Mouse (Mus musculus): Measurements from ENCODE around the gene Msl2. TPM values are rescaled to one million over a fixed set of nuclear protein-coding genes. Genes with fewer than 3 reads are reported as not detected.

Msl2 gene
- polyA plus RNA-seq, 1 experiment from 2014 or later, result 2.6 TPM

- Histone ChIP-seq H3K9ac (ENCODE audit: low read depth, low read length) (no peak overlapping the region), H3K36me3 (ENCODE audit: control insufficient read depth, insufficient read depth, low read length) (no peaks in the 10 kb centered on the region), H3K4me1 (ENCODE audit: control insufficient read depth, insufficient read depth, low read length) (peaks cover 19% of the 10 kb centered on the region), H3K27me3 (replicated peaks; ENCODE audit: control insufficient read depth, insufficient read depth, low read length) (no peaks in the 10 kb centered on the region), H3K27ac (ENCODE audit: low read length) (no peak overlapping the region), H3K4me2 (ENCODE audit: low read depth, low read length) (no peak overlapping the region), H3K4me3 (ENCODE audit: low read length) (no peak overlapping the region), H3K9me3 (ENCODE audit: control insufficient read depth, low read length) (no peaks in the 10 kb centered on the region)
- 55% methylated on average over 3 of the region's 3 CpGs for WGBS
- ATAC-seq, result no peak
Observed at GRCm38 (mm10) chr9:101080046-101080685, 6.3 kb downstream of the Msl2 start.

- peaks cover 8% of the 10 kb centered on the region for H3K4me1 ChIP-seq (ENCODE audit: control insufficient read depth, insufficient read depth, low read length)
- WGBS, result 83% methylated on average over 3 of the region's 3 CpGs
- no peak for ATAC-seq
Observed at GRCm38 (mm10) chr9:101083728-101084127, 9.8 kb downstream of the Msl2 start.

GRCm38 (mm10) chr9:101095425-101095824 is 21.5 kb downstream of the Msl2 start:
- H3K4me3 ChIP-seq (ENCODE audit: low read length), result no peak overlapping the region

More at GRCm38 (mm10) chr9:101083728-101084127, 9.8 kb downstream of the Msl2 start:
- H3K4me3 ChIP-seq (ENCODE audit: low read length), result no peak overlapping the region
- no peak overlapping the region for H3K27ac ChIP-seq (ENCODE audit: low read length)
- H3K27me3 ChIP-seq (replicated peaks; ENCODE audit: control insufficient read depth, insufficient read depth, low read length), result no peaks in the 10 kb centered on the region
- H3K36me3 ChIP-seq (ENCODE audit: control insufficient read depth, insufficient read depth, low read length), result no peaks in the 10 kb centered on the region
- no peaks in the 10 kb centered on the region for H3K9me3 ChIP-seq (ENCODE audit: control insufficient read depth, low read length)
- no peak overlapping the region for H3K9ac ChIP-seq (ENCODE audit: low read depth, low read length)
- H3K4me2 ChIP-seq (ENCODE audit: low read depth, low read length), result no peak overlapping the region

GRCm38 (mm10) chr9:101096461-101096860 is 22.6 kb downstream of the Msl2 start:
- Histone ChIP-seq H3K27ac (ENCODE audit: low read length) (no peak overlapping the region), H3K9ac (ENCODE audit: low read depth, low read length) (no peak overlapping the region), H3K4me1 (ENCODE audit: control insufficient read depth, insufficient read depth, low read length) (peaks cover 3% of the 10 kb centered on the region; the same call in 1 of the 2 replicates), H3K36me3 (ENCODE audit: control insufficient read depth, insufficient read depth, low read length) (peaks cover 5% of the 10 kb centered on the region; the same call in 1 of the 2 replicates), H3K9me3 (ENCODE audit: control insufficient read depth, low read length) (peaks cover 5% of the 10 kb centered on the region), H3K27me3 (replicated peaks; ENCODE audit: control insufficient read depth, insufficient read depth, low read length) (no peaks in the 10 kb centered on the region), H3K4me2 (ENCODE audit: low read depth, low read length) (no peak overlapping the region), H3K4me3 (ENCODE audit: low read length) (no peak overlapping the region)
- WGBS, result 93% methylated on average over 3 of the region's 3 CpGs
- ATAC-seq, result no peak

More at GRCm38 (mm10) chr9:101095425-101095824, 21.5 kb downstream of the Msl2 start:
- peaks cover 5% of the 10 kb centered on the region; the same call in 1 of the 2 replicates for H3K36me3 ChIP-seq (ENCODE audit: control insufficient read depth, insufficient read depth, low read length)
- H3K9me3 ChIP-seq (ENCODE audit: control insufficient read depth, low read length), result peaks cover 5% of the 10 kb centered on the region
- no peak overlapping the region for H3K4me2 ChIP-seq (ENCODE audit: low read depth, low read length)
- no peaks in the 10 kb centered on the region for H3K27me3 ChIP-seq (replicated peaks; ENCODE audit: control insufficient read depth, insufficient read depth, low read length)
- H3K27ac ChIP-seq (ENCODE audit: low read length), result no peak overlapping the region
- no peak for ATAC-seq
- peaks cover 3% of the 10 kb centered on the region; the same call in 1 of the 2 replicates for H3K4me1 ChIP-seq (ENCODE audit: control insufficient read depth, insufficient read depth, low read length)
- WGBS, result 94% methylated on average over 4 of the region's 4 CpGs
- no peak overlapping the region for H3K9ac ChIP-seq (ENCODE audit: low read depth, low read length)

GRCm38 (mm10) chr9:101097542-101097941 is 23.6 kb downstream of the Msl2 start:
- Histone ChIP-seq H3K36me3 (ENCODE audit: control insufficient read depth, insufficient read depth, low read length) (peaks cover 9% of the 10 kb centered on the region), H3K27ac (ENCODE audit: low read length) (no peak overlapping the region), H3K4me2 (ENCODE audit: low read depth, low read length) (no peak overlapping the region), H3K9ac (ENCODE audit: low read depth, low read length) (no peak overlapping the region), H3K4me3 (ENCODE audit: low read length) (no peak overlapping the region), H3K9me3 (ENCODE audit: control insufficient read depth, low read length) (peaks cover 5% of the 10 kb centered on the region), H3K27me3 (replicated peaks; ENCODE audit: control insufficient read depth, insufficient read depth, low read length) (no peaks in the 10 kb centered on the region), H3K4me1 (ENCODE audit: control insufficient read depth, insufficient read depth, low read length) (peaks cover 9% of the 10 kb centered on the region)
- no peak for ATAC-seq
- 76% methylated on average over 1 of the region's 1 CpGs for WGBS

DNA sequence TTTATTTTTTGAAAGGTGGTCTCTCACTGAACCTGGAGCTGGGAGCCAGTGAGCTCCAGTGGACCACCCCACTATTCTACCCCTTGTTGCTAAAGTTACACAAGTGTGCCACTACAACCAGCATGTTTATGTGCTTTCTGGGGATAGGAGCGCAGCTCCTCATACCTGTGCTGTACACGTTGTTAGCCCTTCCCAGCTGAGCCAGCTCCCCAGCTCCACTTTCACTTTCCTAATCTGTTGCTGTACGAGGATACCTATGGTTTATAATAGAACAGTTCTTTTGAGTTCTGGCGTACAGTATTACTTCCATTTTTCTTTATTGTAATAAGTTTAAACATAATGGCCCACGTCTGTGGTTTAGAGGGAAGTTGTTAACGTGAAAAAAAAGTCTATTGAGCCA is 25.5 kb downstream of the Msl2 start:
- Histone ChIP-seq H3K27me3 (replicated peaks; ENCODE audit: control insufficient read depth, insufficient read depth, low read length) (no peaks in the 10 kb centered on the region), H3K9ac (ENCODE audit: low read depth, low read length) (no peak overlapping the region), H3K4me3 (ENCODE audit: low read length) (no peak overlapping the region), H3K4me1 (ENCODE audit: control insufficient read depth, insufficient read depth, low read length) (peaks cover 9% of the 10 kb centered on the region), H3K4me2 (ENCODE audit: low read depth, low read length) (no peak overlapping the region), H3K27ac (ENCODE audit: low read length) (no peak overlapping the region), H3K36me3 (ENCODE audit: control insufficient read depth, insufficient read depth, low read length) (peaks cover 9% of the 10 kb centered on the region), H3K9me3 (ENCODE audit: control insufficient read depth, low read length) (peaks cover 5% of the 10 kb centered on the region)
- 73% methylated on average over 6 of the region's 6 CpGs for WGBS
- ATAC-seq, result no peak

DNA sequence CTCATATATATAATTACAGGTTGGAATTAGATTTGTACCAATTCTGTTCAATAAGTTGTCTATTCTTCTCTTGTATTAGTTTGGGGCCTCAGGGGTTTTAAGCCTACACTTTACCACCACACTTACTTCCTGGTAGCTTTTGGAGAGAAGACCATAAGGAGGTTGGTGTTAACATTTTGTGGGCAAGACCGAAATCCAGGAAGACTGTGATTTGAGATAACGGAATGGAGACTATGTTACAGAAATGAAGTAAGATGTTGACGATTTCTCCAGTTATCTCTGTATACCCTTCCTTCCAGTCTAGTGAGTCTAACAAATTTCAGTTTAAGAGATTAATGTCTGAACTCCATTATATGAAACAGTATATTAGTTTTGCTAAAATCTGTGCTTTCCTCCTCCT is 26.3 kb downstream of the Msl2 start:
- no peak overlapping the region for H3K9ac ChIP-seq (ENCODE audit: low read depth, low read length)
- WGBS, result 86% methylated on average over 3 of the region's 3 CpGs
- H3K4me1 ChIP-seq (ENCODE audit: control insufficient read depth, insufficient read depth, low read length), result peaks cover 9% of the 10 kb centered on the region
- H3K4me3 ChIP-seq (ENCODE audit: low read length), result no peak overlapping the region
- H3K27ac ChIP-seq (ENCODE audit: low read length), result no peak overlapping the region
- no peak for ATAC-seq
- no peak overlapping the region for H3K4me2 ChIP-seq (ENCODE audit: low read depth, low read length)
- H3K27me3 ChIP-seq (replicated peaks; ENCODE audit: control insufficient read depth, insufficient read depth, low read length), result no peaks in the 10 kb centered on the region
- peaks cover 9% of the 10 kb centered on the region for H3K36me3 ChIP-seq (ENCODE audit: control insufficient read depth, insufficient read depth, low read length)
- peaks cover 5% of the 10 kb centered on the region for H3K9me3 ChIP-seq (ENCODE audit: control insufficient read depth, low read length)

GRCm38 (mm10) chr9:101101547-101101946 is 27.6 kb downstream of the Msl2 start:
- no peak for ATAC-seq
- Histone ChIP-seq H3K9ac (ENCODE audit: low read depth, low read length) (no peak overlapping the region), H3K9me3 (ENCODE audit: control insufficient read depth, low read length) (peaks cover 5% of the 10 kb centered on the region), H3K4me3 (ENCODE audit: low read length) (no peak overlapping the region), H3K27me3 (replicated peaks; ENCODE audit: control insufficient read depth, insufficient read depth, low read length) (no peaks in the 10 kb centered on the region), H3K27ac (ENCODE audit: low read length) (peak overlapping the region; percentile 28; the same call in 1 of the 2 replicates), H3K36me3 (ENCODE audit: control insufficient read depth, insufficient read depth, low read length) (peaks cover 9% of the 10 kb centered on the region), H3K4me2 (ENCODE audit: low read depth, low read length) (no peak overlapping the region), H3K4me1 (ENCODE audit: control insufficient read depth, insufficient read depth, low read length) (peaks cover 9% of the 10 kb centered on the region)
- 92% methylated on average over 8 of the region's 8 CpGs for WGBS

DNA sequence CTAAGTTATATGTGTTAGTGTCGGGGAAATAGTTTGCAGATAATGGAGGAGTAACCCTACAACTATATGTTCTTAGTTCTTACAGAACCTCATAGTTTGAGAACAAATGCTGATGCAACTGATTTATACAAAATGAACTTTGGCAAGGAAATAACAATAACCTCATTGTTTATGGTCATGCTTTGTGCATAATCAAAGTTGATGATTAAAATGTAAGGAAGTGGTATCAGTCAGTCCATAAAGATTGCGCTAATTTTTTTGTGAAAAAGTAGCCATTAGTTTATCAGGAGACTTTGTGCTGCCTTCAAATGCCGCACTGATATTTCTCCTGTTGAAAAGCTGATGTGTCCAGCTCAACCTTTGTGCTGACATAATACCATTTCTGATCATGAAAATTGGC is 28.4 kb downstream of the Msl2 start:
- no peak overlapping the region for H3K27ac ChIP-seq (ENCODE audit: low read length)
- H3K9me3 ChIP-seq (ENCODE audit: control insufficient read depth, low read length), result peaks cover 5% of the 10 kb centered on the region
- peaks cover 10% of the 10 kb centered on the region for H3K36me3 ChIP-seq (ENCODE audit: control insufficient read depth, insufficient read depth, low read length)

GRCm38 (mm10) chr9:101104931-101105330 is 31.0 kb downstream of the Msl2 start:
- Histone ChIP-seq H3K9me3 (ENCODE audit: control insufficient read depth, low read length) (no peaks in the 10 kb centered on the region), H3K36me3 (ENCODE audit: control insufficient read depth, insufficient read depth, low read length) (peaks cover 7% of the 10 kb centered on the region), H3K4me3 (ENCODE audit: low read length) (no peak overlapping the region), H3K27me3 (replicated peaks; ENCODE audit: control insufficient read depth, insufficient read depth, low read length) (no peaks in the 10 kb centered on the region), H3K4me1 (ENCODE audit: control insufficient read depth, insufficient read depth, low read length) (peaks cover 5% of the 10 kb centered on the region), H3K4me2 (ENCODE audit: low read depth, low read length) (no peak overlapping the region), H3K9ac (ENCODE audit: low read depth, low read length) (no peak overlapping the region), H3K27ac (ENCODE audit: low read length) (no peak overlapping the region)
- 80% methylated on average over 11 of the region's 11 CpGs for WGBS
- ATAC-seq, result no peak

More for the DNA sequence above, 28.4 kb downstream of the Msl2 start:
- Histone ChIP-seq H3K4me1 (ENCODE audit: control insufficient read depth, insufficient read depth, low read length) (peaks cover 9% of the 10 kb centered on the region), H3K4me3 (ENCODE audit: low read length) (no peak overlapping the region), H3K9ac (ENCODE audit: low read depth, low read length) (no peak overlapping the region), H3K4me2 (ENCODE audit: low read depth, low read length) (no peak overlapping the region), H3K27me3 (replicated peaks; ENCODE audit: control insufficient read depth, insufficient read depth, low read length) (no peaks in the 10 kb centered on the region)
- WGBS, result 80% methylated on average over 3 of the region's 3 CpGs
- peak; percentile 58; the same call in 1 of the 2 replicates for ATAC-seq
